Mouse (Mus musculus) bone marrow, adult 2 months (tissue): ENCODE measurements around the gene Mpst. TPM values are rescaled to one million over a fixed set of nuclear protein-coding genes. Genes with fewer than 3 reads are reported as not detected.

Experiments
- H3K27ac ChIP-seq: fragments of 200-500 bp; 2 replicates; pipeline ENCODE4 v1.5.1; 2012; ENCODE audit warnings: low read depth, mild to moderate bottlenecking, control low read depth, inconsistent platforms, low read length; ENCODE audit not compliant: control insufficient read depth, poor library complexity, insufficient read depth
- H3K4me1 ChIP-seq: fragments of 200-500 bp; 2 replicates; pipeline ENCODE4 v1.6.1; 2011; ENCODE audit warnings: low read length; ENCODE audit not compliant: control insufficient read depth, insufficient read depth
- H3K4me3 ChIP-seq: fragments of 200-500 bp; replicated peaks from 2 replicates; pipeline ENCODE3; 2011; ENCODE audit warnings: mild to moderate bottlenecking, low read depth, low read length, control low read depth; ENCODE audit not compliant: control insufficient read depth
- CTCF ChIP-seq: fragments of 200-500 bp; IDR thresholded peaks from 2 replicates; pipeline ENCODE4 v1.5.1; 2011; ENCODE audit warnings: low read length, control low read depth; ENCODE audit not compliant: control insufficient read depth, insufficient read depth
- POLR2A ChIP-seq: fragments of 200-500 bp; IDR thresholded peaks from 2 replicates; pipeline ENCODE4 v1.6.1; 2011; ENCODE audit warnings: low read depth, mild to moderate bottlenecking, control low read depth, low read length, borderline replicate concordance; ENCODE audit not compliant: control insufficient read depth
- WGBS: fragments of 180-500 bp; shearing (Covaris S2); methylation state at CpG from one replicate; pipeline ENCODE4 v1.1.7; 2018; 5-methylcytosine and 5-hydroxymethylcytosine counted together
- polyA plus RNA-seq: library from polyadenylated mRNA; stranded (reverse); fragments of >200 nt; gene quantifications from 2 replicates; pipeline ENCODE4 v1.2.4, GENCODE M21; 2011; ENCODE audit warnings: low replicate concordance; ENCODE audit not compliant: missing spikeins, insufficient read depth, insufficient read length

Mpst gene
- polyA plus RNA-seq, 1 experiment: 49.5 TPM

DNA sequence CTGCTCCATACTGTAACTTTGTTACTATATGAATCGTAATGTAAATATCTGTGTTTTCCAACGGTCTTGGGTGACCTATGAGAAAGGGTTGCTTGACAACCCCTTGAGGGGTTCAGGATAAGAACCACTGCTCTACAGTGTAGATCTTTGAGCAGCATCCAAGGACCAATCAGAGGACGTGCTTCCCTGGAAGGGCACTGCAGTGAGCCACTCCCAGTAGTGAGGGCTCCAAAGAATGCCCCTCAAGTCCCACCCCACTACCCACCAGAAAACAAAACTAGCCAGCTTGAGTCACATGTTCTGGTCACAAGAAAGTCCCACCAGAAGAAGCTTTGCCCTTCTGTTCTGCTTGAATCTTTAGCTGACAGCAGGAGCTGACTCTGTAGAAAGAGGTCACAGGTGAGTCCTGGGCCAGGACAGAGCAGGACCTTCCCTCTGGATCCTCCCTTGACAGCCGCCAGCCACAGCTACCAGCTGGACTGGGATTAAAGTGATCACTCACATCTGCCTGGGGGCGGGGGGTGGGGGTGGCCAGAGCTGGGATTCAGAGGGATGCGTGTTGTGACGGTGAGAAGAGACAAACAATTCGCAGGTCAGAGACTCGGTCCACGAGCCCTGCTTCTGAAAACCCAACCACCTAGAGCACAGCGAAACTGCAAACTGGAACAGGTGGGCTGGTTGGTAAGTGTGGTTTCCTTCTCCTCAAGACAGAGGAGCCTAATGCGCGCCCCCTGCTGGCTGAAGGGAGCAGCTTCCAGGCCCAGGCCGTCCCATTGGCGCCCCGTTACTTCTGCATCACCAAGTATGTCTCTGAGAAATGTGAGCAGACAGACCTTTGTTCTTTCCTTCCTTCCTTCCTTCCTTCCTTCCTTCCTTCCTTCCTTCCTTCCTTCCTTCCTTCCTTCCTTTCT lies 16.1 kb downstream of the Mpst start:
- Histone ChIP-seq H3K4me1 (no peaks in the 10 kb centered on the region; the same call in 1 of the 2 replicates), H3K27ac (no peak overlapping the region), H3K4me3 (no peak overlapping the region)
- TF ChIP-seq CTCF (peak; percentile 93), POLR2A (no peak)
- 19% methylated on average over 16 of the region's 16 CpGs for WGBS

DNA sequence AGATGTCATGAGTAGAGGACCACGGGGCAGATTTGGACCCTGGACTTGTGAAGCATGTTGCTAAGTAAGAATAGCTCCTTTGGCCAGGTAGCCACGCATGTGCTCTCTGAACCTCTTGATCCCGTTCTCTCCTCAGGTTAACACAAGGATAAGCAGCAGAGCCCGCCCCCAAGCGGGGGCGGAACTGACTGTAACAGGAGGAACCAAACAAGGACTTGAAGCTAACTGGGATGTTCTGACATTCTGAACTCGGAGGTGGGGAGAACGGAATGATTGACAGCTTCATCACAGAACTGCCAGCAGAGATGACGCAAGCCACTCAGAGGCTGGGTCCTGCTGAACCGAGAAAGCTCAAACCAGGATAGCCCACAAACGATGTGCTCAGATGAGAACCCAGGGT lies 18.3 kb downstream of the Mpst start:
- Histone ChIP-seq H3K4me3 (no peak overlapping the region), H3K27ac (no peak overlapping the region), H3K4me1 (no peaks in the 10 kb centered on the region; the same call in 1 of the 2 replicates)
- TF ChIP-seq CTCF (no peak), POLR2A (no peak)
- WGBS: 49% methylated on average over 11 of the region's 11 CpGs

DNA sequence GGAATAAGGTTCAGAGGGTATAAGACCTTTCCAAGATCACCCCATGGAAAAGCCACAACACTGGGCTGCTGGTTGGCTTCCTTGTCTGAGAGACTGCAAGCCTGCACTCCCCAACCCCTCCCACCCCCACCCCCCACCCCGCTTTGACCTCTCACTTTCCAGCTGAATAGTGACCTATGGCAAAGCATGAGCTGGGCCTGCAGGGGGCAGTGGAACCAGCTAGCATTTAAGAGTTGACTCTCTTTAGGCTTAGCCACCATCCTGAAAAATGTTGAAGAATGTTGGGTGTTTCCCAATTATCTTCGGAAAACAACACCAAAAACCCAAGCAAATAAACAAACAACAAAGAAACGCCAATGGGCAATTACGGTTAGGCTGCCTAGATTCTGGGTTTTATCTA lies 19.0 kb downstream of the Mpst start:
- H3K4me3 ChIP-seq: no peak overlapping the region
- TF ChIP-seq POLR2A (no peak), CTCF (no peak)
- H3K27ac ChIP-seq: no peak overlapping the region
- WGBS: 78% methylated on average over 4 of the region's 4 CpGs
- H3K4me1 ChIP-seq: no peaks in the 10 kb centered on the region; the same call in 1 of the 2 replicates

DNA sequence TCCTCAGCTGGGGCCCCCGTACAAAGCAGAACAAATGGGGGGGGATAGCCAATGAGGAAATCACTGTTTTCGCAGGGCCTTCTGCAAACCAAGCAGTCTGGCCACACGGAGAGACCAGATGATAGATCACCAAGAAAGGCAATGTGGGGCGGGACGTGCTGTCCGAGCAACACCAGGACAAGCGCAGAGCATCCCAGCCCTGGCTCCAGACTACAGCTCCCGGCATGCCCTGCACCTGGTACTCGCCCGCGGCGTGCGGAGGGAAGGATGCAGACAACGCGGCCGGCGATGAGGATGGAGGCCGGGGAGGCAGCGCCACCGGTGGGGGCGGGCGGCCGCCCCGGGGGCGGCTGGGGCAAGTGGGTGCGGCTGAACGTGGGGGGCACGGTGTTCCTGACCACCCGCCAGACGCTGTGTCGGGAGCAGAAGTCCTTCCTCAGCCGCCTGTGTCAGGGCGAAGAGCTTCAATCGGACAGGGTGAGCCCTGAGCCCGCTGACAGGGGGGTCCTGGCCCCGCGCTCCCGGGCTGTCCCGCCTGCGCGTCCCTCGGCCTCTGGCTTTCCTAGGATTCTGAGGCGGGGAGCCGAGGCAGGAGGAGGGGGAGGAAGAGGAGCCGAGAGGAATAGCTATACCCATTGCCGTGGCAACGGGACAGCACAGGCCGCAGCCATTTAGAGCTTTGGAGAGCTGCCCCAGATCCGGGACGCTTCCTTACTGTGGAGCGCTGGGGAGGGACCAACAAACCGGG lies 22.3 kb downstream of the Mpst start, which contains the start of gene Kctd17:
TSS of gene Kctd17 (plus strand) at position 174 of the 748 bp plus-strand sequence.
- H3K4me3 ChIP-seq: peak within 1 kb of the TSS; percentile 39
- H3K27ac ChIP-seq: no peak within 1 kb of the TSS
- TF ChIP-seq POLR2A (no peak), CTCF (no peak)
- WGBS: 2% methylated on average over 51 of the region's 52 CpGs
- H3K4me1 ChIP-seq: no peaks in the 10 kb centered on the region; the same call in 1 of the 2 replicates

DNA sequence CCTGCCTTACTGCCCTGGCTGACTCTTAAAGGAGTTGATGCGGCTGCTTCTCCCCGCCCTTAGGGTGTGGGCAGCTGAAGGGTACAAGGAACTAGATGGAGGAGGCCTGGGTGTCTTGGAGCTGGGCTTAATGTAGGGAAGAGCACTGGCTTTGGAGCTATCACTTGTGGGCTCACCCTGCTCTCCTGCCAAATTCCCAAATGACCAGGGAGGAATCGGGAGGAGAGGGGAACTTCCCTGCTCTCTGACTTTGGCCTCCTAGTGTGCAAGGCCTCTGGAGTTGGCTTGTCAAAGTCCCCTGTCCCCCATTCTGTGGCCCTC lies 22.9 kb downstream of the Mpst start:
- no peaks in the 10 kb centered on the region; the same call in 1 of the 2 replicates for H3K4me1 ChIP-seq
- no peak overlapping the region for H3K27ac ChIP-seq
- TF ChIP-seq POLR2A (no peak), CTCF (no peak)
- H3K4me3 ChIP-seq: no peak overlapping the region
- 32% methylated on average over 3 of the region's 3 CpGs for WGBS

DNA sequence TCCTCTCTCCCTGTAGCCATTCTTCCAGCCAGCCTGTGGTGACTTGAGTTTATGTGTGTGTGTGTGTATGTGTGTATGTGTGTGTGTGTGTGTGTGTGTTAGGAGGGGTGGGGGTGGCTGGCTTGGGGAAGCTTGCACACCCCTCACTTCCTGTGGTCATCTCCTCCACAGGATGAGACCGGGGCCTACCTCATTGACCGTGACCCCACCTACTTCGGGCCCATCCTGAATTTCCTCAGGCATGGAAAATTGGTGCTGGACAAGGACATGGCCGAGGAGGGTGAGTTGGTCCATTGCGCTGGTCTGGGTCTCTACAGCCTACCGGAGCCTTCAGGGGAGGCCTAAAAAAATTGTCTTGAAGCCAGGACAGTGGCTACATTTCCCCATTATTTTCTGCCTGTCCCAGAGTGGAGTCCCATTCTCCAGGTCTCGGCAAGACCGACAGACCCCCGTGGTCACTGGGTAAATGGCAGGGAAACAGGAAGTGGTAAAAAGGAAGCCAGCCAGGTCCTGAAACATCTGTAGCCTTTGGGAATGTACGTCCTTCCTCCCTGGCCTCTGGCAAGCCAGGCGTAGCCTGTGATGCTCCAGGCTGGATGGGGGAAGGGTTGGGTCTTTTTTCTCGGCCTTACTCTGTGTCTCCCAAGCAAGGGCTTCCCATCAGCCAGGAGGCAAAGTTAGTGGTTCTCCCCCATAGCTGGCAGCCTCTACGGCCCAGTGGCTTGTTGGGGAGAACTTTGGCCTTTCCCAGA lies 23.8 kb downstream of the Mpst start:
- WGBS: 61% methylated on average over 13 of the region's 13 CpGs
- H3K4me3 ChIP-seq: no peak overlapping the region
- TF ChIP-seq CTCF: no peak
- no peak for TF ChIP-seq POLR2A
- no peaks in the 10 kb centered on the region; the same call in 1 of the 2 replicates for H3K4me1 ChIP-seq
- H3K27ac ChIP-seq: no peak overlapping the region

DNA sequence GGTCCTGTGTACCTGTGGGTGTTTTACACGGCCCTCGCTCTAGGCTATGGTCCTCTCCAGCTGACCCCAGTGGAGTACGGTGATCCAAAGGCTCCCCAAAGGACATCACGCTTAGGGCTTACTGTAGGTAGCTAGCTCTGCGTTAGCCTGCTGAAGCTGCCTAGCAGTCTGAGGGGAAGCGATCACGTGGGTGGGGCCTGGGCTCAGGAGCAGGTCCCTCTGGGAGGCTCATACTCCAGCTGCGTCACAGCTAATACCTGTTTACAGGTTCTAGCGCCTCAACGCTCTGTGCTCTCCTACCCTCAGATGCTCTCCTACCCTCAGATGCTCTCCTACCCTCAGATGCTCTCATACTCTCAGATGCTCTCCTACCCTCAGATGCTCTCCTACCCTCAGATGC lies 24.7 kb downstream of the Mpst start:
- Histone ChIP-seq H3K4me1 (no peaks in the 10 kb centered on the region; the same call in 1 of the 2 replicates), H3K27ac (no peak overlapping the region), H3K4me3 (no peak overlapping the region)
- TF ChIP-seq CTCF: no peak
- TF ChIP-seq POLR2A: no peak
- WGBS: 86% methylated on average over 10 of the region's 10 CpGs

DNA sequence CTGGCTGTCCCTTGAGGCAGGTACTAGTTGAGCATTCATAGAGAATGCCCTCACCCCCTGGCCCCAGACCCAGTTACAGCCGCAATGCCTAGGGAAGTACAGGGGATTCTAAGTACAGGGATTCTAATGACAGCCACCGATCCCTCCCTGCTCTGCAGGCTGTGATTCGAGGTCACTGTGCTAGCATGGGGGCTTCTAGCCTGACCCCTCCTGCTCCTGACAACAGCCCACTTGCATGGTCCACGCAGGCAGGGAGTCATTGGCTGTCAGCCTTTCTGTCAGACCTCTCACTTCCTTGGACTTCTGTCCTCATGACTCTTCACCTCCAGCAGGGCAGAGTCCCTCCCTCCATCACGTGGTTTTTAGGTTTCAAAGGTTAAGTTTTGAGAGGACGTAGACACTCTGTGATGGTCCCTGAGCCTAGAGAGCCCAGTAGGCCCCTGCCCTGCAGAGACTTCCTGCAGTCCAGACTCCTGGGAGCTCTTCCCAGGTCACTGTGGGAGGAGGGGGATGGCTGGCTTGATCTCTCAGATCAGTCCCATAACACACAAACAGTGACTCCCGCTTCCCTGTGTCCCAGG lies 25.4 kb downstream of the Mpst start:
- no peak overlapping the region for H3K4me3 ChIP-seq
- TF ChIP-seq POLR2A: no peak
- TF ChIP-seq CTCF: no peak
- 74% methylated on average over 7 of the region's 7 CpGs for WGBS
- no peak overlapping the region for H3K27ac ChIP-seq
- H3K4me1 ChIP-seq: no peaks in the 10 kb centered on the region
